In the genomic region with DNA sequence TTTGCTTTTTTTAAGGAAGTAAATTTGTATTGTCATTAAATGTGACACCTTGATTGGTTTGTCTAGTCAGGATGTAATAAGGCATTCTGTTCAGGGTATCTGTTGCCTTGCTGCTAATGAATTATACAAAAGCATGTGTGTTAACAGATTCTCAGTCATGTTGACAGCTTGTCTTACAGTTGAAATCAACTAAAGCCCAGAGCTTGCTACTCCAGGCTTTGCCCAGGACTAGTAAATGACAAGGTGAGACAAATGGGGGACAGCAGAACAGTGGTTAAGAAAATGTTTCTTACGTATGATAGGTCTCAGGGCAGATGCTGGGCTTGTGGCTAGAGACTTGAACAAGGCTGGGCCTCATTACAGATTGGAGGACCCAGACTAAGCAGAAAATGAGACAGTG, we compare ENCODE assay signal across 27 mouse cellular contexts. TPM values are rescaled to one million over a fixed set of nuclear protein-coding genes. Genes with fewer than 3 reads are reported as not detected.
"Had no signal": no experiment of that assay in that cellular context is flagged by ENCODE, and none has a peak within 500 bp of the region (broad histone marks: within the 10 kb centered on the region; RNA-seq: fewer than 3 reads in every experiment).

No protein-coding gene starts in this region.

- H3K9ac ChIP-seq: lung, embryonic 15.5 days; midbrain, embryonic 13.5 days; midbrain, embryonic 15.5 days; neural tube, embryonic 13.5 days; neural tube, embryonic 15.5 days had no signal

- DNase-seq: lung, adult 2 months; lung, postnatal 14 days; lung, postnatal 36 days; retina, postnatal 1 day; right cerebral cortex, adult 18-20 months; right cerebral cortex, postnatal 25 days; right cerebral cortex, postnatal 4 days; spleen, adult 18-20 months; thymus, adult 18-20 months; thymus, postnatal 14 days; thymus, postnatal 36 days had no signal

- H3K4me2 ChIP-seq: lung, embryonic 15.5 days; midbrain, embryonic 11.5 days; midbrain, embryonic 13.5 days; midbrain, embryonic 15.5 days; neural tube, embryonic 13.5 days; neural tube, embryonic 15.5 days had no signal

- ATAC-seq: lung, postnatal 0 days; midbrain, embryonic 13.5 days; midbrain, embryonic 15.5 days had no signal

- H3K27me3 ChIP-seq: lung, embryonic 15.5 days; megakaryocyte, embryonic 14.5 days; midbrain, embryonic 13.5 days; midbrain, embryonic 15.5 days; neural tube, embryonic 13.5 days; neural tube, embryonic 15.5 days had no signal

- H3K36me3 ChIP-seq: lung, embryonic 15.5 days; midbrain, embryonic 13.5 days; midbrain, embryonic 15.5 days; neural tube, embryonic 13.5 days; neural tube, embryonic 15.5 days had no signal

- H3K4me1 ChIP-seq: lung, embryonic 15.5 days; megakaryocyte, embryonic 14.5 days; midbrain, embryonic 13.5 days; midbrain, embryonic 15.5 days had no signal

- H3K4me3 ChIP-seq: lung, embryonic 15.5 days; megakaryocyte, embryonic 14.5 days; midbrain, embryonic 13.5 days; midbrain, embryonic 15.5 days; neural tube, embryonic 13.5 days; neural tube, embryonic 15.5 days had no signal

- H3K27ac ChIP-seq: lung, embryonic 15.5 days; macrophage; midbrain, embryonic 13.5 days; midbrain, embryonic 15.5 days; neural tube, embryonic 13.5 days; neural tube, embryonic 15.5 days had no signal

- H3K9me3 ChIP-seq: lung, embryonic 15.5 days; megakaryocyte, embryonic 14.5 days; midbrain, embryonic 13.5 days; midbrain, embryonic 15.5 days; neural tube, embryonic 13.5 days; neural tube, embryonic 15.5 days had no signal

RNA-seq across cellular contexts. Expression of a gene that starts 20.1 kb away (rescaled TPM):
- total RNA-seq: megakaryocyte progenitor cell, adult 5-6 weeks; monocyte, adult 5-6 weeks had no signal
- polyA plus RNA-seq: macrophage had no signal

RNA-seq across cellular contexts. Expression of a gene that starts 48.5 kb away (rescaled TPM):
- total RNA-seq: megakaryocyte progenitor cell, adult 5-6 weeks; midbrain, postnatal 0 days; monocyte, adult 5-6 weeks had no signal
- polyA plus RNA-seq: lung, adult 2 months; lung, embryonic 15.5 days; lung, postnatal 0 days; macrophage; midbrain, embryonic 11.5 days; midbrain, embryonic 13.5 days; midbrain, embryonic 15.5 days; midbrain, postnatal 0 days; neural tube, embryonic 11.5 days; neural tube, embryonic 13.5 days; neural tube, embryonic 15.5 days; small intestine, adult 2 months; stomach, embryonic 16.5 days; thymus, postnatal 0 days had no signal
